Mouse (Mus musculus) E14TG2a.4 (cell line): ENCODE data around the gene Olfr74.

Experiments
- CTCF ChIP-seq: conservative IDR thresholded peaks from 2 replicates; pipeline ENCODE4 v1.5.1; 2014; ENCODE audit warnings: low read length
- NANOG ChIP-seq: IDR thresholded peaks from 2 replicates; pipeline ENCODE4 v1.6.1; 2014; ENCODE audit warnings: borderline replicate concordance, low read length, mixed read lengths

GRCm38 (mm10) chr2:87974563-87974962 is at the start of gene Olfr74:
- TF ChIP-seq CTCF (no peak), NANOG (no peak)
